Mouse (Mus musculus): ENCODE measurements around the gene Cracr2b. TPM values are rescaled to one million over a fixed set of nuclear protein-coding genes. Genes with fewer than 3 reads are reported as not detected.
"Not testable (repeated sequence)": the region's sequence is repeated elsewhere in the genome, so short reads cannot be mapped to it uniquely, and the experiment has no call there.

Cracr2b gene
- polyA plus RNA-seq, 1 experiment from 2014 or later = 3.5 TPM

DNA sequence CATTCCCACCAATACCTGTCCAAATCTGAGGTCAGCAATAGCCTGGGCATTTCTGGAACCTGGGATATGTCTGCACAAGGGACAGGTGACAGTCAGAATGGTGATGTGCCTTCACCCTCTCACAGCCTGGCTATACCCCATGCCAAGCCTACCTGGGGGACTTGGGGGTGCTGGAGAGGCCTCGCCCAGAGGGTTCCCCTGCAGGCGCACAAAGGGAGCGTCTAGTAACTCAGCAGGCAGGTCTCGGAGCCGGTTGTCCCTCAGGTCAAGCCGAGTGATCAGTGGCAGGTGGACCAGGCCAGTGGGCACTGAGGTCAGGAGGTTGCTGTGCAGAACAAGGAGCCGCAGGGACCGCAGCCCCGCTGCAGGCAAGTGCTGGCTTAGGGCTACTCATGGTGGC, 19.4 kb upstream of the Cracr2b start:
- H3K36me3 ChIP-seq (replicated peaks; ENCODE audit: control insufficient read depth, insufficient read depth, low read depth, low read length) = no peaks in the 10 kb centered on the region; the same call in none of the 2 replicates
- peaks cover 7% of the 10 kb centered on the region; the same call in 1 of the 2 replicates for H3K4me1 ChIP-seq (ENCODE audit: control insufficient read depth, insufficient read depth, low read length)
- no peaks in the 10 kb centered on the region for H3K27me3 ChIP-seq (ENCODE audit: control insufficient read depth, insufficient read depth, low read length)
- no peak overlapping the region for H3K27ac ChIP-seq (replicated peaks; ENCODE audit: low read depth, low read length)
- DNase-seq (ENCODE audit: low spot score) (no peak), ATAC-seq (replicated peaks; ENCODE audit: insufficient number of reproducible peaks, low FRiP score, low TSS enrichment, low read depth) (no peak)
- H3K4me2 ChIP-seq (ENCODE audit: low read depth, low read length) = no peak overlapping the region
- H3K9ac ChIP-seq (replicated peaks; ENCODE audit: low read length) = no peak overlapping the region
- no peaks in the 10 kb centered on the region for H3K9me3 ChIP-seq (replicated peaks; ENCODE audit: control insufficient read depth, low read length)
- H3K4me3 ChIP-seq (ENCODE audit: low read depth, low read length) = no peak overlapping the region
- 90% methylated on average over 9 of the region's 9 CpGs for WGBS

DNA sequence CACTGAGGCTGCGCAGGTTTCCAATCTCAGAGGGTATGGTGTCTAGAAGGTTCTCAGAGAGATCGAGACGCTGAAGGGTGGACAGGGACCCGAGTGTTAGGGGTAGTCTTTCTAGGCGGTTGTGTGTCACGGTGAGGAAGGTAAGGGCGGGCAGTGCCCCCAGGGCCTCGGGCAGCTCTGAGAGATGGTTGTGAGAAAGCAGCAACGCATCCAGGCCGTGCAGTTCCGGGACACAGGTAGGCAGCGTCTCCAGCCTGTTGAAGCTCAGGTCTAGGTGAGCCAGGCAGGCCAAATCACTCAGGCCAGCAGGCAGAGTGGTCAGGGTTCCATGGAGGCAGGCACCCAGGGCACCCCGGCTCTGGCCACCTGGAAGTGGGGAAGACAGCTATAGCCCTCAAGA, 18.7 kb upstream of the Cracr2b start:
- Histone ChIP-seq H3K9me3 (replicated peaks; ENCODE audit: control insufficient read depth, low read length) (no peaks in the 10 kb centered on the region), H3K4me1 (ENCODE audit: control insufficient read depth, insufficient read depth, low read length) (peaks cover 7% of the 10 kb centered on the region; the same call in 1 of the 2 replicates), H3K36me3 (replicated peaks; ENCODE audit: control insufficient read depth, insufficient read depth, low read depth, low read length) (no peaks in the 10 kb centered on the region; the same call in none of the 2 replicates), H3K9ac (replicated peaks; ENCODE audit: low read length) (peak overlapping the region; percentile 72), H3K27me3 (ENCODE audit: control insufficient read depth, insufficient read depth, low read length) (no peaks in the 10 kb centered on the region), H3K4me2 (ENCODE audit: low read depth, low read length) (peak overlapping the region; percentile 84; the same call in 1 of the 2 replicates), H3K4me3 (ENCODE audit: low read depth, low read length) (no peak overlapping the region), H3K27ac (replicated peaks; ENCODE audit: low read depth, low read length) (no peak overlapping the region)
- WGBS = 90% methylated on average over 13 of the region's 13 CpGs
- ATAC-seq (replicated peaks; ENCODE audit: insufficient number of reproducible peaks, low FRiP score, low TSS enrichment, low read depth) (no peak), DNase-seq (ENCODE audit: low spot score) (no peak)

DNA sequence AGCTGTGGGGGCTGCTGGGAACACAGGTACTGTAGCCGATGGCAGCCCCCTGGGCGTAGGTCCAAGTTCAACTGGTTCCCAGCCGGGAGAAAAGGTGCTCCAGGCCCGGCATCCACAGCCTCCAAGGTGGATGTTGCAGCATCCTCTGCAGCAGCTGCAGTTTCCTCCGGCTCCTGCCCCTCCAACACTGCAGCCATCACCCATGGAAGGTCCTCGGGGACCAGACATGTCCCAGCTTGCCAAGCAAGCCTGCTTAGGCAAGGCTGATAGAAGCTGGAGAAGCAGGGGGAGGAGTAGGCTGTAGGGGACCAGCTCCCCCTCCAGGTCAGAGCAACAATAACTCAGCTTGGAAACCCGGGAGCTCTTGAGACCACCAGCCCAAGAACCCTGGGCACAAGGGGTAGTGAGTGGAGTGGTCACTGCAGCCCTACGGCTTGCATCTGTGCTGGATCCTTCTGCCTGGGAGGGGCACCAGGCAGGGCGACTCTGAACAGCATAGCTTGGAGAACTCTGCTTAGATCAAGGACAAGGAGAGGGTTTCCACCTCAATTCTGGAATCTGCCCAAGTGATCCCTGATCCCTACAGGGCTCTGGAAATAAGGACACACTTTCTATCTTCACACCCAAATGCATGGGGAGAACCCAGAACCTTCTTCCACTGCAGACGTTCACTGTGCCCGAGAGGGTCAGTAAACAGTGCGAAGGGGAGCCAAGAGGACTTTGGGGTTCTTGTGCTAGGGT, 17.6 kb upstream of the Cracr2b start:
- Histone ChIP-seq H3K4me3 (ENCODE audit: low read depth, low read length) (peak overlapping the region; percentile 49), H3K9ac (replicated peaks; ENCODE audit: low read length) (peak overlapping the region; percentile 72), H3K36me3 (replicated peaks; ENCODE audit: control insufficient read depth, insufficient read depth, low read depth, low read length) (no peaks in the 10 kb centered on the region; the same call in none of the 2 replicates), H3K4me2 (ENCODE audit: low read depth, low read length) (peak overlapping the region; percentile 84), H3K9me3 (replicated peaks; ENCODE audit: control insufficient read depth, low read length) (no peaks in the 10 kb centered on the region), H3K27me3 (ENCODE audit: control insufficient read depth, insufficient read depth, low read length) (no peaks in the 10 kb centered on the region), H3K4me1 (ENCODE audit: control insufficient read depth, insufficient read depth, low read length) (peaks cover 7% of the 10 kb centered on the region; the same call in 1 of the 2 replicates), H3K27ac (replicated peaks; ENCODE audit: low read depth, low read length) (0 out of 2 replicates have a peak overlapping the region, but pooled peaks have one; percentile 32)
- no peak for ATAC-seq (replicated peaks; ENCODE audit: insufficient number of reproducible peaks, low FRiP score, low TSS enrichment, low read depth)
- peak; percentile 71 for DNase-seq (ENCODE audit: low spot score)
- 26% methylated on average over 12 of the region's 12 CpGs for WGBS

DNA sequence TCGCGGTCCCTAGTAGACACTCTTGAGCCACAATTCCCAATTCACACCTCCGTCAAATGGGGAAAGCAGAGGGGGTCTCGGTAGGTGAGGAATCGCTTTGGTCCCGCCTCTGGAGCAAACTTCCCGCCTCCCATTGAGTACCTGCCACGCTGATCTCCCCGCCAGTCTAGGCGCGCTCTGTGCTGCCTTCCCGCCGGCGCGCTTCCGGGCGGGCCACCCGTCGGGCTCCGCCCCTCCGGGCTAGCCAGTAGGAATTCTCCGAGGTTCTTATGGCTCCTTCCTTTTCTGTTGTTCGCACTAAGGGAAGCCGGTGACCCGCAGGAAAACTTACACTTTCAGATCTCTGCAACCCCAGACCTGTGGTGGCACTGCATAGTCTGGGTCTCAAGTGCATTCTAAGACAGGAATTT, 17.1 kb upstream of the Cracr2b start, which contains the start of gene Pidd1:
Gene Pidd1 (minus strand): TSS at position 198 of the 410 bp plus-strand sequence.
- no peaks in the 10 kb centered on the region; the same call in none of the 2 replicates for H3K36me3 ChIP-seq (replicated peaks; ENCODE audit: control insufficient read depth, insufficient read depth, low read depth, low read length)
- no peaks in the 10 kb centered on the region for H3K9me3 ChIP-seq (replicated peaks; ENCODE audit: control insufficient read depth, low read length)
- DNase-seq (ENCODE audit: low spot score) = peak; percentile 91
- no peaks in the 10 kb centered on the region for H3K27me3 ChIP-seq (ENCODE audit: control insufficient read depth, insufficient read depth, low read length)
- peak; percentile 35 for ATAC-seq (replicated peaks; ENCODE audit: insufficient number of reproducible peaks, low FRiP score, low TSS enrichment, low read depth)
- H3K9ac ChIP-seq (replicated peaks; ENCODE audit: low read length) = peak within 1 kb of the TSS; percentile 72
- H3K4me1 ChIP-seq (ENCODE audit: control insufficient read depth, insufficient read depth, low read length) = peaks cover 7% of the 10 kb centered on the region; the same call in 1 of the 2 replicates
- H3K4me2 ChIP-seq (ENCODE audit: low read depth, low read length) = peak within 1 kb of the TSS; percentile 84
- under 1% methylated on average over 24 of the region's 25 CpGs for WGBS
- 0 out of 2 replicates have a peak within 1 kb of the TSS, but pooled peaks have one; percentile 32 for H3K27ac ChIP-seq (replicated peaks; ENCODE audit: low read depth, low read length)
- H3K4me3 ChIP-seq (ENCODE audit: low read depth, low read length) = peak within 1 kb of the TSS; percentile 49

DNA sequence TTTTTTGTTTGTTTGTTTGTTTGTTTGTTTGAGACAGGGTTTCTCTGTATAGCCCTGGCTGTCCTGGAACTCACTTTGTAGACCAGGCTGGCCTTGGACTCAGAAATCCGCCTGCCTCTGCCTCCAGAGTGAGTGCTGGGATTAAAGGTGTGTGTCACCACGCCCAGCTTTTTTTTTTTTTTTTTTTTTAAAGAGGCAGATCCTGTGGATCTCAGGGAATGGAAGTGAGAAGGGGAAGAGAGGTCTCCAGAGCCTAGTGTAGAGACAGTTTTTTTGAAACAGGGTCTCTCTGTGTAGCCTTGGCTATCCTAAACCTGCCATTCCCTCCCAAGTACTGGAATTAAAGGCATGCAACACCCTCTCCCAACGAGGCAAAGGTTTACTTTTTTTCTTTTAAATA, 14.5 kb upstream of the Cracr2b start:
- not testable (repeated sequence) for H3K27ac ChIP-seq (replicated peaks; ENCODE audit: low read depth, low read length); H3K4me1 ChIP-seq (ENCODE audit: control insufficient read depth, insufficient read depth, low read length); H3K4me3 ChIP-seq (ENCODE audit: low read depth, low read length); DNase-seq (ENCODE audit: low spot score); H3K4me2 ChIP-seq (ENCODE audit: low read depth, low read length); H3K36me3 ChIP-seq (replicated peaks; ENCODE audit: control insufficient read depth, insufficient read depth, low read depth, low read length); H3K27me3 ChIP-seq (ENCODE audit: control insufficient read depth, insufficient read depth, low read length); H3K9me3 ChIP-seq (replicated peaks; ENCODE audit: control insufficient read depth, low read length); H3K9ac ChIP-seq (replicated peaks; ENCODE audit: low read length); ATAC-seq (replicated peaks; ENCODE audit: insufficient number of reproducible peaks, low FRiP score, low TSS enrichment, low read depth)
- WGBS = 85% methylated on average over 3 of the region's 3 CpGs

DNA sequence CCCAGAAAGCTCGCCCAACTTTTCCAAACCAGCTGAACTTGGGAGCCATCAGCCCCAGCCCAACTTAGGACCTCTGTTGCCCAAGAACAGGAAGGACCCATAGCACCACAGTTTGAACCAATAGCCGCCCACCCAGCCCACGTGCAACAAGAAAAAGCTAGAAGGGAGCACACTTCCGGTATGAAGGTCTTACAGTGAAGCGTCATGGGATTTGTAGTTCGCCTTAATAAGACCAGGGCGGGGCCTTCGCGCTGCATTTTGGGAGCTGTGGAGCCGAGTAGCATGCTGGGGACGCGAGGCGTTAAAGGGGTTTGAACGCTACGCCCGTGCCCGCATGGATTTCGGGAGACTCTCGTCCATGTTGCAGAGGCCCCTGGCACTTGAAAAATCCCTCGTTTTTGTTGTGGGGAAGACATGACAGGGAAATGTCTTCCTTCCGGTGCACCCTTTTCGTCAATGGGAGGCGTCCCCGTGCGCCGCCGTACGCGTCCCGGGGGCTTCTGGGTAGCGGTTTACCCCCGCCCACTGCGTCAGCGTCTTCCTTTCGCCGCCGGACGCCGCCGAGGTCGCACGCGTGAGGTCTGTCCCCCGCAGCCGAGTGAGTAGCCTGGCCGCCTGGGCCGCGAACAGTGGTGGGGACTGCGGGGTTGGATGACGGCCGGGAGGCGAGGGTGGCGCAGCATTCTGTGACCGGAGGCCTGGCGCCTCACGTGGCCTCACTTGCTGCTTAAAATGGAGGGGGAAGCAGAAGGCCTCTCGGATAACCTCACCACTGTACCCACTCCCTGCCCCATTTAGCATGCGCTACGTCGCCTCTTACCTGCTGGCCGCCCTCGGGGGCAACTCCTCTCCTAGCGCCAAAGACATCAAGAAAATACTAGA, 13.5 kb upstream of the Cracr2b start, which contains the start of gene Rplp2:
Gene Rplp2 (plus strand): TSS at position 261 of the 882 bp plus-strand sequence.
- peak within 1 kb of the TSS; percentile 49 for H3K4me2 ChIP-seq (ENCODE audit: low read depth, low read length)
- no peaks in the 10 kb centered on the region for H3K27me3 ChIP-seq (ENCODE audit: control insufficient read depth, insufficient read depth, low read length)
- under 1% methylated on average over 63 of the region's 63 CpGs for WGBS
- H3K9ac ChIP-seq (replicated peaks; ENCODE audit: low read length) = peak within 1 kb of the TSS; percentile 89
- H3K4me1 ChIP-seq (ENCODE audit: control insufficient read depth, insufficient read depth, low read length) = peaks cover 7% of the 10 kb centered on the region; the same call in 1 of the 2 replicates
- H3K4me3 ChIP-seq (ENCODE audit: low read depth, low read length) = peak within 1 kb of the TSS; percentile 85
- H3K36me3 ChIP-seq (replicated peaks; ENCODE audit: control insufficient read depth, insufficient read depth, low read depth, low read length) = 0 out of 2 replicates have a peak, but pooled peaks cover 3% of the 10 kb centered on the region
- ATAC-seq (replicated peaks; ENCODE audit: insufficient number of reproducible peaks, low FRiP score, low TSS enrichment, low read depth) (peak; percentile 77), DNase-seq (ENCODE audit: low spot score) (peak; percentile 96)
- H3K27ac ChIP-seq (replicated peaks; ENCODE audit: low read depth, low read length) = peak within 1 kb of the TSS; percentile 48
- H3K9me3 ChIP-seq (replicated peaks; ENCODE audit: control insufficient read depth, low read length) = no peaks in the 10 kb centered on the region

DNA sequence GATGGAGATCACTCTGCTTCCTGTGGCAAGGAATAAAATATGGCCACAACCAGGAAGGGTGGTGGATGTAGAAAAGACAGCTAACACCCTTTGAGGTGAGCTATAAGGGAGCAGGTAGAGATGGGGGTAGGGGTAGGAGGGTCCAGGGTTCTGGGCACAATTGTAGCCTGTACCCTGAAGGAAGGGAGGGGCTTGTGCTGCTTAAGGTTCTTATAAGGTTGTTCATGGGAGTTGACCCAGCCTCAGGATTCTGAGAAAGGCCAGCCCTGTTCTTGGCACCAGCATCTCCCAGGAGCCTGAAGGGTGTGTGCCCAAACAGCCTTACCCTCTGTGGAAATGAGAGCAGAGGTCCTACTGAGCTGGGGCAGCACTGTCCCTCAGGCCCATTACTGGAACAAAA, 9.0 kb upstream of the Cracr2b start:
- ATAC-seq (replicated peaks; ENCODE audit: insufficient number of reproducible peaks, low FRiP score, low TSS enrichment, low read depth) = no peak
- no peaks in the 10 kb centered on the region for H3K27me3 ChIP-seq (ENCODE audit: control insufficient read depth, insufficient read depth, low read length)
- 0 out of 2 replicates have a peak, but pooled peaks cover 3% of the 10 kb centered on the region for H3K36me3 ChIP-seq (replicated peaks; ENCODE audit: control insufficient read depth, insufficient read depth, low read depth, low read length)
- H3K4me2 ChIP-seq (ENCODE audit: low read depth, low read length) = no peak overlapping the region
- no peak overlapping the region for H3K4me3 ChIP-seq (ENCODE audit: low read depth, low read length)
- no peak overlapping the region for H3K27ac ChIP-seq (replicated peaks; ENCODE audit: low read depth, low read length)
- peaks cover 4% of the 10 kb centered on the region; the same call in 1 of the 2 replicates for H3K4me1 ChIP-seq (ENCODE audit: control insufficient read depth, insufficient read depth, low read length)
- DNase-seq (ENCODE audit: low spot score) = no peak
- no peaks in the 10 kb centered on the region for H3K9me3 ChIP-seq (replicated peaks; ENCODE audit: control insufficient read depth, low read length)
- no peak overlapping the region for H3K9ac ChIP-seq (replicated peaks; ENCODE audit: low read length)

All from embryonic facial prominence, embryonic 11.5 days (tissue).